Mouse (Mus musculus) bone marrow, adult 2 months (tissue): ENCODE data around the gene Thap7.

Source experiments
- CTCF ChIP-seq: fragments of 200-500 bp; IDR thresholded peaks from 2 replicates; pipeline ENCODE4 v1.5.1; 2011; ENCODE audit warnings: low read length, control low read depth; ENCODE audit not compliant: control insufficient read depth, insufficient read depth
- POLR2A ChIP-seq: fragments of 200-500 bp; IDR thresholded peaks from 2 replicates; pipeline ENCODE4 v1.6.1; 2011; ENCODE audit warnings: low read depth, mild to moderate bottlenecking, control low read depth, low read length, borderline replicate concordance; ENCODE audit not compliant: control insufficient read depth

- TF ChIP-seq CTCF (no peak), POLR2A (no peak)
Observed at GRCm38 (mm10) chr16:17489469-17490111, 41.3 kb downstream of the Thap7 start, which contains the start of gene Aifm3.
